Mouse (Mus musculus) cerebellum, adult 2 months (tissue): ENCODE results near the gene Mymx.

Source experiments
- CTCF ChIP-seq: fragments of 200-500 bp; IDR thresholded peaks from 2 replicates; pipeline ENCODE4 v1.5.1; 2011; ENCODE audit warnings: low read depth, mild to moderate bottlenecking, control low read depth, low read length, moderate library complexity, borderline replicate concordance; ENCODE audit not compliant: insufficient read depth
- POLR2A ChIP-seq: fragments of 200-500 bp; IDR thresholded peaks from 2 replicates; pipeline ENCODE4 v1.6.1; 2011; ENCODE audit warnings: low read length, control low read depth, borderline replicate concordance; ENCODE audit not compliant: insufficient read depth

GRCm38 (mm10) chr17:45618941-45619385 is 17.1 kb upstream of the Mymx start:
- TF ChIP-seq CTCF (no peak), POLR2A (no peak)
